Mouse (Mus musculus) kidney, postnatal 14 days (tissue): Measurements from ENCODE around the gene Gm21985.
"Not testable (repeated sequence)": the region's sequence is repeated elsewhere in the genome, so short reads cannot be mapped to it uniquely, and the experiment has no call there.

ENCODE experiments used
- DNase-seq: peaks from one replicate; pipeline ENCODE4 v3.0.0; 2022; ENCODE audit warnings: mixed read lengths

Gene Gm21985

GRCm38 (mm10) chr2:112265448-112266241 lies 469 bp upstream of the Gm21985 start, which contains the start of gene Slc12a6:
Gene Slc12a6, plus strand, starts transcription at chr2:112265825.
- DNase-seq = peak; percentile 96

GRCm38 (mm10) chr2:112266780-112267179 lies 666 bp downstream of the Gm21985 start:
- peak; percentile 17 for DNase-seq

DNA sequence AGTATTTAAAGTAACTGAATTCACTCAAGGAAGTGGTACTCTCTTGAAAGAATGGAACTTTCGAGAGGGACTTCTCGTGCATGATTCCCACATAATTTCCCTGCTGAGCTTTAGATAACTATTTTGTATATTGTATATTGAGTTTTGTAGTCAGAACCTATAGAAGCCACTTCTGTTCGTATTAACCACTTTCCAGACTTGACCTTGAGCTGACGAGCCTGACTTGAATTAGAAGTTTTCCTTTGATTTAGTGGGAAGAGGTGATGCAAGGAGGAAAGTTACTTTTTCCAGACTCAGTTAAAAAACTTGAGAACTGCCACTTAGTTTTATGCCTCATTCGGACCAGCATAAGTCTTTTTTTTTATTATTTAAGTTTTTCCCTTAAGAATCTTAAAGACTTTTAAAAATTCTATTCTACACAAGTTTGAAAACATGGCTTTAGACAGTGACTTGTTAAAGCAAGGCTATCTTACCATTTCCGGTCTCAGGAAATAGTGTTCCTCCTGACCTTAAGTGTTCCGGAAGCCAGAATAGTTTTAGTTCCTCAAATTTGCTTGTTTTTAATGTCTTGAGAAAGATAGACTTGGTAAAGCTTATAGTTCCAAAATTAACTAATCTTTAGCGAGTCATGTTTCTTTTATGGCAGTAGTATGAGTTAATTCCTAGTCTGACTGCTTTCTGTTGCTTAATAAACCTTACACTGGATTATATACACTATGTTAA lies 1.6 kb downstream of the Gm21985 start:
- DNase-seq = no peak

GRCm38 (mm10) chr2:112270011-112270410 lies 3.9 kb downstream of the Gm21985 start:
- DNase-seq = no peak

DNA sequence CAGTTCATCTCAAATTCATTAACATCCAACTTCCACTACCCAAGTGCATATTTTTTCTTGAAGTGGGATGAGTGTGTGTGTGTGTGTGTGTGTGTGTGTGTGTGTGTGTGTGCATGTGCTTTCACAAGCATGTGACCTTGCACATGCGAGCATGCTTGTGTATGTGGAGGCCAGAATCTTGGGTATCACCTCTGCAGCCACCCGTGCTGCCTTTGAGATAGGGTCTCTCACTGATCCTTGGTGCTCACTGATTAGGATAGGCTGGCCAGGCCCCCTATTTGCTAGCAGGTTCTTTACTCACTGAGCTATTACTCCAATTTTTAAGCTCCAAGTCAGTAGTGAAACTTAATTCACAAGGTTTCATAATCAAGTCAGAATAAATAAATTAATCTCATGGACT lies 6.8 kb downstream of the Gm21985 start:
- DNase-seq = no peak

DNA sequence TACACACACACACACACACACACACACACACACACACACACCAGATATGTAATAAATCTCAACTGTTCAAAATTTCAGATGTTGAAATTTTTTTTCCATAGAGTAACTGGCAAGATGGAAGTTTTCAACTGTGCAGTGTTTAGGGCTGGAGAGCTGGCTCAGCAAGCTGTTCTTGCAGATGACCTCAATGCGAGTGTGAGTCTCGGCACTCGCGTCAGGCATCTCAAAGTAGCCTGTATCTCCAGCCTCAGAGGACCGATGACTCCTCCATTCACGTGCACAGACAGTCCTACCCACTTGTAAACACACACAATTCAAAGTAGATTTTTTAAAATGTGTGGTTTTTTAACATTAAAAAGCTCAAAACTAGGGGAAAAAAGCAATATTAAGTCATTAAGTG lies 7.4 kb downstream of the Gm21985 start:
- no peak for DNase-seq

DNA sequence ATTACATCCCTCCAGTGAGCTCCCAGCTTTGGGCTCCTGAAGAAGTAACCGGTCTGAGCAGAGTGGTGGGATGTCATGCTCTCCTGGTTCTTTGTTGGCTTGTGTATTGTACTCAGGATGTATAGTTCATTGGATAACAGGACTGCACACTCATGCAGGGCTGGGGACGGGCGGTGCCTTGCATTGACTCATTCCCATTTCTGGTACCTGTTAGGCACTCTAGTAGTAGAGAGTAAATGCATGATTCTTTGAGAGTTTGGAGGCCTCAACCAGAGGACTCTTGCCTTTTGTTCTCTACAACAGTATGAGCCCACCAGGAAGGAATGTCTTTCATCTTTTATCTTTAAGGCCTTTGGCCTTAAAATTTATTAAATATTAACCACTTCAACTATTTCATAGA lies 10.8 kb downstream of the Gm21985 start:
- no peak for DNase-seq

DNA sequence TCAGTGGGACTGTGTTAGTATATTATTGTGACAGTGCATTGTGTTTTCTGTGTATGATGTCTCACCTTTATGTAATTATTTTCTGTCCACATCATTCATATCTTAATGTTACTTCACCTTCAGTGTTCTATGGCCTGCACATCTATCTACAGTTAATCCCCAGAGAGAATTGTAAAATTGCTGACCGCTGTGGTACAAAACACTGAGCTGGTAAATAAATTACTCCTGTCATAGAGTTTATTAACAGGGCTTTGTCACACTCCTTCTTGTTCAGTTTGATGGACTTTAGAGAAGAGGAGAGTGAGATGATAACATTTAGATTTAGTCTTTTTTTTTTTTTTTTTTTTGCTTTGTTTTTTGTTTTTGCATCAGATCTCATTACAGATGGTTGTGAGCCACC lies 16.7 kb downstream of the Gm21985 start:
- no peak for DNase-seq

- DNase-seq = peak; percentile 84
These were observed 18.4 kb downstream of the Gm21985 start for GRCm38 (mm10) chr2:112284363-112285030.

- DNase-seq = no peak
These were observed 18.9 kb downstream of the Gm21985 start for GRCm38 (mm10) chr2:112285031-112285390.

- DNase-seq = not testable (repeated sequence)
These were observed 19.9 kb downstream of the Gm21985 start for GRCm38 (mm10) chr2:112286062-112286461.

GRCm38 (mm10) chr2:112287059-112287458 lies 20.9 kb downstream of the Gm21985 start:
- DNase-seq = no peak

DNA sequence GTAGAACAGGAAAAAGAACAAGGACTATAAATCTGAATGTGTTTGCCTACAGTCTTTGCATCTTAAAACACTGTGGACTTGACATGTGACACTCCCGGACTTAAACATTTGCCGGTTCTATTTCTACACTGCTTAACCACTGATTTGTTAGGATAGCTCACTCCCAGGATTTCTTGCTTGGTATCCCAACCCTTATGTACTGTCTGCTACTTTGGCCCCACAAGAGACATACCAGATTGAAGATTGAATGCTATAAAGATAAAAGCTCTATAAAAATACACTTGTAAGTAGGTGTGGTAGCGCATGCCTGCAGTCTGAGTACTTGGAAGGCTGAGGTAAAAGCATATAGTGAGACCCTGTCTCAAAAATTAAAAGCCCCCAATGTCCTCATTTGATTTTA lies 23.4 kb downstream of the Gm21985 start:
- no peak for DNase-seq

GRCm38 (mm10) chr2:112292823-112293222 lies 26.7 kb downstream of the Gm21985 start:
- no peak for DNase-seq

GRCm38 (mm10) chr2:112296211-112296610 lies 30.1 kb downstream of the Gm21985 start:
- DNase-seq = no peak

DNA sequence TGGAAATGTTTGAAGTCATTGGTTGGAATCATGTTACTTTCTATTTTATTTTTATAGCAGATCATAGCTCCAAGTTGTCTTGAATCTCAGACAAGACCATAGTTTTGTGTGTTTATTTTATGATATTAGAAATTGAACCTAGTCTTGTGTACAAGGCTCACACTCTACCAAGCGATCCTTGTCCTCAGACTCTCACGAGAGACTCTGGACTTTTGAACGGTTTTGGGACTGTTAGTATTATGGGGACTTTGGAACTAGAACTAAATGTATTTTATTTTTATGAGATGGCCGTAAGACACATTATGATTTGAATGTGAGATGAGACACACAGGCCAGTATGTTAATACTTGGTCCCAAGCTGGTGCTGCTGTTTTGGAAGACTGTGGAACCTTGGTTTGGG lies 32.1 kb downstream of the Gm21985 start:
- DNase-seq = no peak

GRCm38 (mm10) chr2:112308671-112309070 lies 42.6 kb downstream of the Gm21985 start:
- DNase-seq = no peak

GRCm38 (mm10) chr2:112309161-112309600 lies 43.1 kb downstream of the Gm21985 start:
- DNase-seq = peak; percentile 42

GRCm38 (mm10) chr2:112315638-112316037 lies 49.5 kb downstream of the Gm21985 start:
- no peak for DNase-seq

GRCm38 (mm10) chr2:112318227-112318626 lies 52.1 kb downstream of the Gm21985 start:
- DNase-seq = no peak

GRCm38 (mm10) chr2:112318905-112319304 lies 52.8 kb downstream of the Gm21985 start:
- no peak for DNase-seq

- no peak for DNase-seq
These were observed 62.1 kb downstream of the Gm21985 start for GRCm38 (mm10) chr2:112328069-112328777.
